Mouse (Mus musculus): ENCODE data around the gene Slc25a10. TPM values are rescaled to one million over a fixed set of nuclear protein-coding genes. Genes with fewer than 3 reads are reported as not detected.

The Slc25a10 gene
- total RNA-seq, 1 experiment: 35.0 TPM

DNA sequence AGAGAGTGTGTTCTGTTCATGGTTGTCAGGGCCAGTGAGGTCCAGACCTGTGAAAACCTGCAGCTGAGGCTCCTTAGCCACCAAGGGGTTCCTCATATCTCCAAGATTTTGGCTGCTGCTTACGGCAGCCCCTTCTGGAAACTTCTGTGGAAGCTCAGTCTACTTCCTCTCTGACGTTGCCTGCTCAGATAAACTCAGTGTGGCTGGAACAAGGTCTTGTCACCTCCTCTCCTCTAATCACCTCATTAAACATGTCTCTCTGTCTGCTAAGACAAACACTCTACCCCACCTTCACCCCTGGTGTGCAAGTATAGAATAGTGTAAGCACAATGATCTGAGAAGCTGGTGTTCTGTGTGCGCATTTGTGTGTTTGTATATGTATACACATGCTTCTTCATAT lies 46.2 kb upstream of the Slc25a10 start:
- peaks cover 0 to 3% of the 10 kb centered on the region in 2 experiments; a peak in 1 of 4 replicates for H3K4me1 ChIP-seq (ENCODE audit: control insufficient read depth in 2 of 2, insufficient read depth in 2 of 2, low read length in 2 of 2, poor library complexity in 1 of 2)
- H3K9me3 ChIP-seq (ENCODE audit: control insufficient read depth, insufficient read depth, low read depth, low read length): no peaks in the 10 kb centered on the region
- in situ Hi-C loops (cut with MboI; ENCODE audit: low sequenced_read_pairs in 2 of 2, unreplicated experiment in 2 of 2): no loop called here
- no peak overlapping the region for H3K9ac ChIP-seq (ENCODE audit: insufficient read depth, low read depth, low read length, poor library complexity, severe bottlenecking)
- H3K27ac ChIP-seq (ENCODE audit: insufficient read depth, low read depth, low read length, poor library complexity, severe bottlenecking): no peak overlapping the region
- no peak overlapping the region for H3K4me3 ChIP-seq (ENCODE audit: insufficient read depth in 1 of 2, low read depth in 1 of 2, low read length in 2 of 2, poor library complexity in 1 of 2, severe bottlenecking in 1 of 2)
- no peak for DNase-seq (ENCODE audit: low read depth, low spot score)
- H3K36me3 ChIP-seq (ENCODE audit: control insufficient read depth, insufficient read depth, low read length, poor library complexity, severe bottlenecking): no peaks in the 10 kb centered on the region
- TF ChIP-seq ZNF384 (IDR thresholded peaks at IDR 0.05; ENCODE audit: low read depth, low read length) (no peak), ZC3H11A (IDR thresholded peaks at IDR 0.05; ENCODE audit: borderline replicate concordance, low read depth, low read length) (no peak), CHD2 (IDR thresholded peaks at IDR 0.05; ENCODE audit: low read depth, low read length) (no peak), HCFC1 (IDR thresholded peaks at IDR 0.05; ENCODE audit: borderline replicate concordance, insufficient read depth, low read length) (no peak), MAFK (IDR thresholded peaks at IDR 0.05; ENCODE audit: insufficient read depth, low read depth, low read length) (no peak)

DNA sequence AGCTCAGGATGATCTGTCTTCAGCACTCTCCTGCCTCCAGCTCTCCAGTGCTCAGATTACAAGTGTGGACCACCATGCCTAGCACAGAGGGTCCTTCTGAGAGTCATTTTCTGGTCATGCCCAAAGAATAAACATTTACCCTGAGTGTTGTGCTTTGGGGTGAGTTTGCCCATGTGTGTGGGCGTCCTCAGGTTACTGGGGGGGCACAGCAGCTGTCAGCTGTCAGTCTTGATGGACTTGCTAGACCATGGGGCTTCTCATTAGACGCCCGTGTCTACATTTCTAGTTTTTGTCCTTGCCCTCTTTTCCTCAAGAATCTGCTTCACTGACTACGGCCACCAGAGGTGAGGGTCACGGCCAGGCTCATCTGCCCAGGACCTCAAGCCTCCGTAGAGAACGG lies 44.5 kb upstream of the Slc25a10 start:
- Histone ChIP-seq H3K27ac (ENCODE audit: insufficient read depth, low read depth, low read length, poor library complexity, severe bottlenecking) (no peak overlapping the region), H3K4me3 (ENCODE audit: insufficient read depth in 1 of 2, low read depth in 1 of 2, low read length in 2 of 2, poor library complexity in 1 of 2, severe bottlenecking in 1 of 2) (no peak overlapping the region), H3K9me3 (ENCODE audit: control insufficient read depth, insufficient read depth, low read depth, low read length) (no peaks in the 10 kb centered on the region), H3K36me3 (ENCODE audit: control insufficient read depth, insufficient read depth, low read length, poor library complexity, severe bottlenecking) (no peaks in the 10 kb centered on the region), H3K9ac (ENCODE audit: insufficient read depth, low read depth, low read length, poor library complexity, severe bottlenecking) (no peak overlapping the region), H3K4me1 (ENCODE audit: control insufficient read depth in 2 of 2, insufficient read depth in 2 of 2, low read length in 2 of 2, poor library complexity in 1 of 2) (peaks cover 0 to 3% of the 10 kb centered on the region in 2 experiments; a peak in 1 of 4 replicates)
- DNase-seq (ENCODE audit: low read depth, low spot score): no peak
- in situ Hi-C loops (cut with MboI; ENCODE audit: low sequenced_read_pairs in 2 of 2, unreplicated experiment in 2 of 2): no loop called here
- TF ChIP-seq MAFK (IDR thresholded peaks at IDR 0.05; ENCODE audit: insufficient read depth, low read depth, low read length): no peak
- TF ChIP-seq ZC3H11A (IDR thresholded peaks at IDR 0.05; ENCODE audit: borderline replicate concordance, low read depth, low read length): no peak
- no peak for TF ChIP-seq HCFC1 (IDR thresholded peaks at IDR 0.05; ENCODE audit: borderline replicate concordance, insufficient read depth, low read length)
- no peak for TF ChIP-seq CHD2 (IDR thresholded peaks at IDR 0.05; ENCODE audit: low read depth, low read length)
- TF ChIP-seq ZNF384 (IDR thresholded peaks at IDR 0.05; ENCODE audit: low read depth, low read length): no peak

DNA sequence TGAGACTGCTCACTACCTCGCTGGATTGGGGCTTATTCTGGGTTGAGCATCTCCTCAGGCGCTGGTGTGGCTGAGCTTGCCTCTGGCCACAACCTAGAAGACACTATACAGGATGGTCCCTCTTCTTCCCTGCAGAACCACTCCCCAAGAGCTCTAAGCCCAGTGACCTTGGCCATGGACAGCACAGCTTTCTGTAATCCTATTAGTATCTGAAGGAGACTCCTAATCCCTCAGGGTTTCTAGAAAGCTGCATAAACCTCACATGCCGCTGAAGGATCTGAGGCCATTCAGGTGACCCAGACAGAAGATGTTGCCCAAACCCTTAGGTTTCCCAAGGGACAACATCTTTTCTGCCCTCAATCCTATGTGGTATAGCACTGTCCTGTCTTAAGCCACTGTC lies 39.4 kb upstream of the Slc25a10 start:
- peaks cover 2% of the 10 kb centered on the region; the same call in 1 of the 2 replicates for H3K36me3 ChIP-seq (ENCODE audit: control insufficient read depth, insufficient read depth, low read length, poor library complexity, severe bottlenecking)
- H3K9ac ChIP-seq (ENCODE audit: insufficient read depth, low read depth, low read length, poor library complexity, severe bottlenecking): no peak overlapping the region
- H3K4me3 ChIP-seq (ENCODE audit: insufficient read depth in 1 of 2, low read depth in 1 of 2, low read length in 2 of 2, poor library complexity in 1 of 2, severe bottlenecking in 1 of 2): no peak overlapping the region
- DNase-seq (ENCODE audit: low read depth, low spot score): no peak
- H3K4me1 ChIP-seq (ENCODE audit: control insufficient read depth in 2 of 2, insufficient read depth in 2 of 2, low read length in 2 of 2, poor library complexity in 1 of 2): peaks cover 0 to 3% of the 10 kb centered on the region in 2 experiments; a peak in 1 of 4 replicates
- TF ChIP-seq ZNF384 (IDR thresholded peaks at IDR 0.05; ENCODE audit: low read depth, low read length) (no peak), ZC3H11A (IDR thresholded peaks at IDR 0.05; ENCODE audit: borderline replicate concordance, low read depth, low read length) (no peak), MAFK (IDR thresholded peaks at IDR 0.05; ENCODE audit: insufficient read depth, low read depth, low read length) (no peak), CHD2 (IDR thresholded peaks at IDR 0.05; ENCODE audit: low read depth, low read length) (no peak), HCFC1 (IDR thresholded peaks at IDR 0.05; ENCODE audit: borderline replicate concordance, insufficient read depth, low read length) (no peak)
- no peak overlapping the region for H3K27ac ChIP-seq (ENCODE audit: insufficient read depth, low read depth, low read length, poor library complexity, severe bottlenecking)
- no peaks in the 10 kb centered on the region for H3K9me3 ChIP-seq (ENCODE audit: control insufficient read depth, insufficient read depth, low read depth, low read length)
- in situ Hi-C loops (cut with MboI; ENCODE audit: low sequenced_read_pairs in 2 of 2, unreplicated experiment in 2 of 2): no loop called here

- H3K4me1 ChIP-seq (ENCODE audit: control insufficient read depth in 2 of 2, insufficient read depth in 2 of 2, low read length in 2 of 2, poor library complexity in 1 of 2): peaks cover 0 to 3% of the 10 kb centered on the region in 2 experiments; a peak in 1 of 4 replicates
- no peak within 1 kb of the TSS for H3K4me3 ChIP-seq (ENCODE audit: insufficient read depth in 1 of 2, low read depth in 1 of 2, low read length in 2 of 2, poor library complexity in 1 of 2, severe bottlenecking in 1 of 2)
- no peaks in the 10 kb centered on the region for H3K9me3 ChIP-seq (ENCODE audit: control insufficient read depth, insufficient read depth, low read depth, low read length)
- no peak for DNase-seq (ENCODE audit: low read depth, low spot score)
- TF ChIP-seq ZNF384 (IDR thresholded peaks at IDR 0.05; ENCODE audit: low read depth, low read length): no peak
- no peak for TF ChIP-seq CHD2 (IDR thresholded peaks at IDR 0.05; ENCODE audit: low read depth, low read length)
- no peak for TF ChIP-seq ZC3H11A (IDR thresholded peaks at IDR 0.05; ENCODE audit: borderline replicate concordance, low read depth, low read length)
- no peak for TF ChIP-seq HCFC1 (IDR thresholded peaks at IDR 0.05; ENCODE audit: borderline replicate concordance, insufficient read depth, low read length)
- TF ChIP-seq MAFK (IDR thresholded peaks at IDR 0.05; ENCODE audit: insufficient read depth, low read depth, low read length): no peak
- H3K9ac ChIP-seq (ENCODE audit: insufficient read depth, low read depth, low read length, poor library complexity, severe bottlenecking): no peak within 1 kb of the TSS
- in situ Hi-C loops (cut with MboI; ENCODE audit: low sequenced_read_pairs in 2 of 2, unreplicated experiment in 2 of 2): no loop called here
- no peak within 1 kb of the TSS for H3K27ac ChIP-seq (ENCODE audit: insufficient read depth, low read depth, low read length, poor library complexity, severe bottlenecking)
- peaks cover 2% of the 10 kb centered on the region; the same call in 1 of the 2 replicates for H3K36me3 ChIP-seq (ENCODE audit: control insufficient read depth, insufficient read depth, low read length, poor library complexity, severe bottlenecking)
Observed at GRCm38 (mm10) chr11:120453306-120453705, 38.3 kb upstream of the Slc25a10 start, which contains the start of gene Pde6g. Gene Pde6g (minus strand): TSS chr11:120453500.

All from ES-E14 (cell line).